Mouse (Mus musculus) large intestine, adult 2 months (tissue): ENCODE results near the gene Pip5k1c. TPM values are rescaled to one million over a fixed set of nuclear protein-coding genes. Genes with fewer than 3 reads are reported as not detected.
A peak's percentile ranks its signal among the peaks of the same experiment; 100 is the strongest.

ENCODE experiments used
- DNase-seq: peaks from one replicate; pipeline ENCODE4 v3.0.0-alpha.2; 2012; ENCODE audit warnings: low read depth, low spot score
- WGBS: fragments of 180-500 bp; shearing (Covaris S2); methylation state at CpG from one replicate; pipeline ENCODE4 v1.1.7; 2018; 5-methylcytosine and 5-hydroxymethylcytosine counted together
- polyA plus RNA-seq: library from polyadenylated mRNA; depleted of rRNA; stranded (reverse); fragments of >200 nt; gene quantifications from 2 replicates; pipeline ENCODE4 v1.2.3, GENCODE M21; 2012; rRNA removed

The Pip5k1c gene
- polyA plus RNA-seq: 30.6 and 43.4 TPM in 2 replicates

GRCm38 (mm10) chr10:81292554-81293333, at the start of gene Pip5k1c:
TSS of gene Pip5k1c (plus strand) at chr10:81292963.
- DNase-seq: peak; percentile 99
- under 1% methylated on average over 80 of the region's 80 CpGs for WGBS

GRCm38 (mm10) chr10:81244146-81244545, 48.6 kb upstream of the Pip5k1c start:
- no peak for DNase-seq
- WGBS: 69% methylated on average over 4 of the region's 4 CpGs

- 7% methylated on average over 17 of the region's 17 CpGs for WGBS
- no peak for DNase-seq
Measured at GRCm38 (mm10) chr10:81244595-81244994, 48.2 kb upstream of the Pip5k1c start.

GRCm38 (mm10) chr10:81245166-81245565, 47.6 kb upstream of the Pip5k1c start:
- DNase-seq: no peak
- 92% methylated on average over 6 of the region's 6 CpGs for WGBS

- WGBS: 41% methylated on average over 2 of the region's 2 CpGs
- DNase-seq: no peak
Measured at GRCm38 (mm10) chr10:81247804-81248203, 45.0 kb upstream of the Pip5k1c start.

- no peak for DNase-seq
- 88% methylated on average over 8 of the region's 8 CpGs for WGBS
Measured at GRCm38 (mm10) chr10:81249442-81249841, 43.3 kb upstream of the Pip5k1c start.

DNA sequence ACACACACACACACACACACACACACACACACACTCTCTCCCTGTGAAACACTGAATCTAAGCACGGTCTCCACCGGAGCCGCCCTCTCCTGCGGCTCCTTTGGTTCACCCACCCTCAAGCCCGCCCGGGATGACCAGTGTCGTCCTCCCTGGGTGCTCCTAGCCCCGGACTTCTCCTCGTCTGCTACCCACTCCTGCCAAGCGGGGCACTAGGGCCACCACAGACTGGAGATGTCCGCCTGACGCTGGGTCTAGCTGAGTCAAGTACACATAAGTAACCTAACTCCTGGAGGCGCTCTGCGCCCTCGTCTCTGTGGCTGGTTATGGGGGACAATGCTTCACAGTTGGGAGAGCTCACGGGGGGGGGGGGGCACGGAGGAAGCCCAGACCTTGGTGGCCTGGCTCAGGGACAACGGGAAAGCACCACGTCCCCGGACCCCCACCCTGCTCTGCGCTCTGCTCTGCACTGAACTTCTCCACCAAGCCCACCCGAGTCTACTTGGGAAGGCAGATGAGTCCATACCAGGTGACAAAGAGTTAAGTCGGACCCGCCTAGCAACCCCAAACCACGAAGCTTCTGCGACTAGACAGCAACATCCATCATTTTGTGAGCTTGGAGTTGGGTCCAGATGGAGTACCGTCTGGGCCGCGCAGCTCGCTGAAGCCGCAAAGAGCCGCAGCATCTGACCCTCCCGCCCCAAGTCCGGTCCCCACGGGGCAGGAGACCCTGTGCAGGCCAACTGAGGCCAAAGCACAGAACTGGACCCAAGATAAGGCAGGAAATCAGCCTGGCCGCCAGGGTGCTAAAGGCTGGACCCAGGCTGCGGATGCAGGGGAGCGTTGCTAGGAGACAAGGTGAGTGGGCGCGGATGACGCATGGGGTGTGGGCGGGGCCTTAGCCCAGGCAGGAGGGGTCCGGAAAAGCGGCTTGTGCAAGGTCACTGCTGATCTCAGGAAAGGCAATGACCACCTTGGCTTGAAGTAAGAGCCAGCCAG, 40.0 kb upstream of the Pip5k1c start, which contains the start of gene Matk:
TSS of gene Matk (plus strand) at position 512 of the 996 bp plus-strand sequence.
- WGBS: 14% methylated on average over 44 of the region's 44 CpGs
- DNase-seq: no peak

GRCm38 (mm10) chr10:81254886-81255285, 37.9 kb upstream of the Pip5k1c start:
- 29% methylated on average over 1 of the region's 1 CpGs for WGBS
- DNase-seq: no peak

DNA sequence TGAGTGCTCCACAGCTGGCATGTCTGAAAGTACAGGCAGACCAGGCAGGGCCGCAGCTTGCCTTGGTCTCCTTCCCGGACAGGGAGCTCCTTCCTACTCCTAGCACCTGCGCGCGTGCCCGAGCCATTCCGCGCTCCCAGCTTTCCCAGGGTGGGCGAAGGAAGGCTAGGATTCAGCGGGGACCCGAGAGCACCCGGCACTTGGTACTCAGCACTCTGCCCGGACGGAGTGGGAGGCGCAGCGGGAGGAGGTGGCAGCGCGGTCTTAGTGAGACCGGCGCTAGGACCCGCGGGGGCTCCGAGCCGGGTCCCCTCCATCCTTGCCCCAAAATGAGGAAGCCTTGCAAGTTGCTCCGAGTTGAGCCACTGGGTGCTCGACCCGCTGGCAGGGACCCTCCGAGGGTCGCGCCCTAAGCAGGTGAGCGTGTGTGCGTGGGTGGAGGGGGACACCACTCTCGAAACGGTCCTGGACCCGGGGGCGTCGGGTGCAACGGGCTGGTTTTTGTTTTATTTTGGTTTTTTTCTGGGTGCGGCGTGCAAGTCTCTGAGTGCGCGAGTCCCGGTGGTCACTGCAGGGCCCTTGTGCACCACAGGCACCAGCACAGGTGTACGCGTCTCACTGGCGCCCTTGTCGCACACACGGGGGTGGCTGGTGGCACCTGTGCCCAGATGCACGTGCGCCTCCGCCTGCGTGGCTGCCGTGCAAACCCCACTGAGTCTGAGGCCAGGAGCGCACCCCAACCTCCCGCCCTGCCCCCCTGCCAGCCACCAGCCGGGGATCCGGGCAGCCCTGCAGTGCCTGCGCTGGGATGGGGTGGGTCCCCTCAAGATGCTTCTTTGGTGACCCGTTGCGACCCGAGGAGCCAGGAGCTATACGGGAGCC, 35.4 kb upstream of the Pip5k1c start:
- 2% methylated on average over 62 of the region's 62 CpGs for WGBS
- DNase-seq: no peak

- DNase-seq: no peak
- 44% methylated on average over 21 of the region's 21 CpGs for WGBS
Measured at GRCm38 (mm10) chr10:81259225-81259884, 33.4 kb upstream of the Pip5k1c start.

DNA sequence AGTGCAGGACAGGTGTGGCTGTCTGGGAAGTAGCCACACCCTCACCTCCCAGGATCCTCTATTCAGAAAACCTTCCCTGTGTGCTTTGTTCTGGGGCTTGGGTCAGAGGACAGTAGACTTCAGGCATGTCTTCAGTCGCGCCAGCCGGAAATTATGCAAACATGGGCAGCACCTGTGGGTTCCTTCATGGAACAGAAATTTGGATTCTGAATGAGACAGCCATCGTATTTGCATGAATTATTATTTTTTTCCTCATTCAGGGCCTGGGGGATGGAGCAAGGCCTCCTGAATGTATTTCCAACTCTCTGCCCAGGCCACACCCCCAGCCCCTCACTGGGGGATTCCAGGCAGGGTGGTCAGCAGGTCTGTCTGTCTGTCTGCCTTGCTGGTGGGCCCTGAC, 31.7 kb upstream of the Pip5k1c start:
- whole genome bisulfite sequencing: 85% methylated on average over 4 of the region's 4 CpGs
- DNase-seq: no peak

DNA sequence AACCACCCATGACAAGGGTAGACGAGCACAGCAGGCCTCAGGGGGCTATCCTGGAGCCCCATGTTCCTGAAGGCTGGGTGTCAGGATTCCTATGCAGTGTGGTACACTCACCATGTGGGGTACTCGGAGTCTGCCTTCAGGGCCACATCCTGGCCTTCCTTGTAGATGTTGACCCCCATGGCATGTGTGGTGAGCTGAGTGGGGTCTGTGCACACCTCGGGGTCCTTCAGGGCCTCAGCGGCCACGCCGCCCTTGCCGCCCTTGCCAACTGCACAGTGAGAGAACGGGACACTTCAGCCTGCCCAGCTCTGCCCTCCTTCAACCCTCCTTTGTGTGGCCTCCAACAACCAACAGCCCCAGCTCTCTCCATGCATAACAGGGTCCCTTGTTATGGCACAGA, 27.2 kb upstream of the Pip5k1c start:
- no peak for DNase-seq
- WGBS: 91% methylated on average over 8 of the region's 8 CpGs

GRCm38 (mm10) chr10:81266211-81267105, 26.3 kb upstream of the Pip5k1c start, which contains the start of the genes Mrpl54 and Apba3:
TSS of gene Mrpl54 (minus strand) at chr10:81266934.
TSS of gene Apba3 (plus strand) at chr10:81266960.
- peak; percentile 91 for DNase-seq
- WGBS: under 1% methylated on average over 48 of the region's 48 CpGs

- peak; percentile 94 for DNase-seq
- WGBS: under 1% methylated on average over 23 of the region's 23 CpGs
Measured at GRCm38 (mm10) chr10:81268056-81268455, 24.7 kb upstream of the Pip5k1c start.

DNA sequence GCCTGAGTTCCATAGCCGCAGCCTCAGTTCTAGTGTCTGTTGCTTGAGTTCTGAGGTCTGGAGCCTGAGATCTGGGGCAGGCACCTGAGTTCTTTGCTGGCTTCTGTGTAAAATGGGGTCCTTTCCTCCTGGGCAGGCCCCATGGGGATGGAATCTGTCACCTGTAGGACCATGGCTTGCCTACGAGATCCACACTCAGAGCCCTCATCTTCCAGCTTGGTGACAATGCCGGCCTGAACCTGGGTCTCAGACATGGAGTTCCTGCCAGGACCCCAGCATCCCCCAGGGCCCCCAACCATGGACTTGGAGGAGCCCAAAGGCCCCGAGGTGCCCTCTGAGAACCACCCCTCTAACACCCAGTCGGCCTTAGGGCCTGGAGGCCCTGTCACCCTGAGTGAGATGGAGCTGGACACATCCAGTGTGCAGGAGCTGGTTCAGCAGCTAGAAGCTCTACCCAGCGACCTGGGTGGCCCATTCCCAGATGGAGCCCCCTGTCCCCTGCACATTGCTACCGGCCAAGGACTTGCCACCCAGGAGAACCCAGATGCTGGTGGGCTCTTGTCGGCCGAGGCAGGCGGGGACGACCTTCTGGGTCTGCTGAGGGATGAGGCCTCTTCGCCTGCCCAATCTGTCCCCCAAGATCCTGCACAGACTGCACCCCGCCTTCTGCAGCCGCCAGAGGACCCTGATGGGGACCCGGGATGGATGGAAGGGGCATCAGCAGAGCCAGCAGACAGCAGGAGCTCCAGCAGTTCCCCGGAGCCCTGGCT, 23.9 kb upstream of the Pip5k1c start:
- DNase-seq: no peak
- 66% methylated on average over 16 of the region's 16 CpGs for WGBS

DNA sequence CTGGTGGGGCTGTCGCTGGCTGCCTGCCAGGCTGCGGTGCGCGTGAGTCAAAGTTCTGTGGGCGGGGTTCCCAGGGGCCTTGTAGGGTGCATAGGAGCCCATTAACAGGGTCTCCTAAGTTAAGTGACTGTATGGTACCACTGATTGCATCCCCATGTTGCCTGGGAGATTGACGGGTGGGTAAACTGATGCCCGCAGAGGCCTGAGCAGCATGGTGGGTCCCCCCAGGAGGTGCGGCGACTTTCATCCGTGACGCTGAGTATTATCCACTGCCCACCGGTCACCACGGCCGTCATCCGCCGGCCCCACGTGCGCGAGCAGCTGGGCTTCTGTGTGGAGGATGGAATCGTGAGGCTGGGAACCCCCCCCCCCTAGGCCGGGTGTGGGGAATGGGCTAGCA, 20.4 kb upstream of the Pip5k1c start:
- WGBS: 82% methylated on average over 21 of the region's 21 CpGs

DNA sequence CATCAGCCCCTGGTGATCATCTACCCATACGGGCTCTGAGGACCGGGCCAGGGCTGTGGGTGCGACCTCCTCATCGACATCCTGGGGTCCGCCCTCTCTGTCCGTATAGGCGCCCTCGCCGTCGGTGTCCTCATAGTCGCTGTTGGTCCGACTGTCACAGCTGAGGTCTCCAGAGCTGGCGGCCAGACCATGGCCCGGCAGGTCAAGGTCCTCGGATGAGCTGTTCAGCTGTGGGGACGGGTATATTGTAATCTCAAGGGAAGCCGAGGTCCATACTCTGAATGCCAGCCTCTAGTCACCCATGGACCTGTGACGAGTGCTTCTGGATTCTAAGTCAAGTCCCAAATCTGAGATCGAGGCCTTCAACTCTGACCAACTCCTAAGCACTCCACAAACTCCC, 18.9 kb upstream of the Pip5k1c start:
- 93% methylated on average over 19 of the region's 19 CpGs for WGBS
- no peak for DNase-seq

More for the DNA sequence above, 20.4 kb upstream of the Pip5k1c start:
- DNase-seq: no peak
